Mouse (Mus musculus) ES-E14 (cell line): ENCODE measurements around the gene Yap1.

ENCODE experiments used
- CHD2 ChIP-seq: IDR thresholded peaks from 2 replicates; pipeline ENCODE4 v1.6.1; 2014; ENCODE audit warnings: mild to moderate bottlenecking, low read depth, low read length, inconsistent platforms
- HCFC1 ChIP-seq: IDR thresholded peaks from 2 replicates; pipeline ENCODE4 v1.6.1; 2012; ENCODE audit warnings: low read length, inconsistent platforms, borderline replicate concordance; ENCODE audit not compliant: insufficient read depth
- MAFK ChIP-seq: IDR thresholded peaks from 2 replicates; pipeline ENCODE4 v1.6.1; 2014; ENCODE audit warnings: mild to moderate bottlenecking, low read depth, low read length, inconsistent platforms; ENCODE audit not compliant: insufficient read depth
- ZC3H11A ChIP-seq: IDR thresholded peaks from 2 replicates; pipeline ENCODE4 v1.6.1; 2012; ENCODE audit warnings: low read depth, mild to moderate bottlenecking, inconsistent platforms, low read length, borderline replicate concordance
- ZNF384 ChIP-seq: IDR thresholded peaks from 2 replicates; pipeline ENCODE4 v1.6.1; 2012; ENCODE audit warnings: low read depth, low read length, inconsistent platforms

- TF ChIP-seq ZNF384, result no peak
- no peak for TF ChIP-seq CHD2
- TF ChIP-seq ZC3H11A, result no peak
- no peak for TF ChIP-seq HCFC1
- TF ChIP-seq MAFK, result no peak
Observed at GRCm38 (mm10) chr9:8043044-8043387, 38.6 kb upstream of the Yap1 start.
